Mouse (Mus musculus): ENCODE measurements around the gene Klf7. TPM values are rescaled to one million over a fixed set of nuclear protein-coding genes. Genes with fewer than 3 reads are reported as not detected.

Klf7 gene
- polyA plus RNA-seq, 2 experiments: 1.4 to 3.6 TPM

GRCm38 (mm10) chr1:64035804-64036203, 86.3 kb downstream of the Klf7 start:
- ATAC-seq (ENCODE audit: insufficient read depth): no peak

GRCm38 (mm10) chr1:64035087-64035791, 86.8 kb downstream of the Klf7 start:
- ATAC-seq (ENCODE audit: insufficient read depth): no peak
- no peak overlapping the region for H3K4me3 ChIP-seq (ENCODE audit: insufficient read depth in 1 of 2, low read depth in 2 of 2, low read length in 2 of 2)
- TF ChIP-seq EP300 (IDR thresholded peaks at IDR 0.05; ENCODE audit: low read depth) (no peak), CTCF (IDR thresholded peaks at IDR 0.05; ENCODE audit: low read depth) (no peak)
- no peaks in the 10 kb centered on the region for H3K36me3 ChIP-seq (replicated peaks; ENCODE audit: control insufficient read depth, insufficient read depth, low read depth)
- DNase-seq (ENCODE audit: low read depth in 3 of 3, low spot score in 3 of 3): no peak
- H3K4me2 ChIP-seq (ENCODE audit: low read depth): no peak overlapping the region
- H3K4me1 ChIP-seq (replicated peaks; ENCODE audit: control insufficient read depth in 2 of 2, insufficient read depth in 2 of 2, low read length in 1 of 2): peaks cover 0 to 8% of the 10 kb centered on the region in 2 experiments; a peak in 2 of 4 replicates
- H3K9me3 ChIP-seq (ENCODE audit: control insufficient read depth, low read length): no peaks in the 10 kb centered on the region
- no peak overlapping the region for H3K9ac ChIP-seq (replicated peaks)
- 75% methylated on average over 15 of the region's 15 CpGs for WGBS (ENCODE audit: insufficient replicate concordance)
- no peaks in the 10 kb centered on the region for H3K27me3 ChIP-seq (ENCODE audit: control insufficient read depth, insufficient read depth, low read length)
- no peak overlapping the region for H3K27ac ChIP-seq

More at GRCm38 (mm10) chr1:64035804-64036203, 86.3 kb downstream of the Klf7 start:
- 45% methylated on average over 7 of the region's 7 CpGs for WGBS (ENCODE audit: insufficient replicate concordance)
- DNase-seq (ENCODE audit: low read depth in 3 of 3, low spot score in 3 of 3): no peak
- peaks cover 0 to 12% of the 10 kb centered on the region in 2 experiments; a peak in 2 of 4 replicates for H3K4me1 ChIP-seq (replicated peaks; ENCODE audit: control insufficient read depth in 2 of 2, insufficient read depth in 2 of 2, low read length in 1 of 2)
- no peak for TF ChIP-seq EP300 (IDR thresholded peaks at IDR 0.05; ENCODE audit: low read depth)
- TF ChIP-seq CTCF (IDR thresholded peaks at IDR 0.05; ENCODE audit: low read depth): no peak
- H3K9me3 ChIP-seq (ENCODE audit: control insufficient read depth, low read length): no peaks in the 10 kb centered on the region
- no peak overlapping the region for H3K4me3 ChIP-seq (ENCODE audit: insufficient read depth in 1 of 2, low read depth in 2 of 2, low read length in 2 of 2)
- no peaks in the 10 kb centered on the region for H3K36me3 ChIP-seq (replicated peaks; ENCODE audit: control insufficient read depth, insufficient read depth, low read depth)
- no peaks in the 10 kb centered on the region for H3K27me3 ChIP-seq (ENCODE audit: control insufficient read depth, insufficient read depth, low read length)
- H3K27ac ChIP-seq: no peak overlapping the region
- H3K4me2 ChIP-seq (ENCODE audit: low read depth): no peak overlapping the region
- H3K9ac ChIP-seq (replicated peaks): no peak overlapping the region

- DNase-seq (ENCODE audit: low read depth in 3 of 3, low spot score in 3 of 3) (no peak), ATAC-seq (ENCODE audit: insufficient read depth) (no peak)
- no peak overlapping the region for H3K4me2 ChIP-seq (ENCODE audit: low read depth)
- no peaks in the 10 kb centered on the region for H3K9me3 ChIP-seq (ENCODE audit: control insufficient read depth, low read length)
- peaks cover 0 to 8% of the 10 kb centered on the region in 2 experiments; a peak in 2 of 4 replicates for H3K4me1 ChIP-seq (replicated peaks; ENCODE audit: control insufficient read depth in 2 of 2, insufficient read depth in 2 of 2, low read length in 1 of 2)
- no peaks in the 10 kb centered on the region for H3K36me3 ChIP-seq (replicated peaks; ENCODE audit: control insufficient read depth, insufficient read depth, low read depth)
- no peak overlapping the region for H3K9ac ChIP-seq (replicated peaks)
- no peak overlapping the region for H3K27ac ChIP-seq
- no peak for TF ChIP-seq CTCF (IDR thresholded peaks at IDR 0.05; ENCODE audit: low read depth)
- no peak for TF ChIP-seq EP300 (IDR thresholded peaks at IDR 0.05; ENCODE audit: low read depth)
- no peak overlapping the region for H3K4me3 ChIP-seq (ENCODE audit: insufficient read depth in 1 of 2, low read depth in 2 of 2, low read length in 2 of 2)
- no peaks in the 10 kb centered on the region for H3K27me3 ChIP-seq (ENCODE audit: control insufficient read depth, insufficient read depth, low read length)
- 68% methylated on average over 9 of the region's 9 CpGs for WGBS (ENCODE audit: insufficient replicate concordance)
Measured at GRCm38 (mm10) chr1:64032502-64033231, 89.4 kb downstream of the Klf7 start.

GRCm38 (mm10) chr1:64021986-64022385, 100.1 kb downstream of the Klf7 start:
- TF ChIP-seq EP300 (IDR thresholded peaks at IDR 0.05; ENCODE audit: low read depth): no peak
- no peak for TF ChIP-seq CTCF (IDR thresholded peaks at IDR 0.05; ENCODE audit: low read depth)
- WGBS (ENCODE audit: insufficient replicate concordance): 59% methylated on average over 3 of the region's 3 CpGs
- Histone ChIP-seq H3K4me1 (replicated peaks; ENCODE audit: control insufficient read depth in 2 of 2, insufficient read depth in 2 of 2, low read length in 1 of 2) (peaks cover 0 to 9% of the 10 kb centered on the region in 2 experiments; a peak in 2 of 4 replicates), H3K9me3 (ENCODE audit: control insufficient read depth, low read length) (no peaks in the 10 kb centered on the region), H3K27ac (no peak overlapping the region), H3K4me2 (ENCODE audit: low read depth) (no peak overlapping the region), H3K36me3 (replicated peaks; ENCODE audit: control insufficient read depth, insufficient read depth, low read depth) (no peaks in the 10 kb centered on the region), H3K4me3 (ENCODE audit: insufficient read depth in 1 of 2, low read depth in 2 of 2, low read length in 2 of 2) (no peak overlapping the region), H3K27me3 (ENCODE audit: control insufficient read depth, insufficient read depth, low read length) (no peaks in the 10 kb centered on the region), H3K9ac (replicated peaks) (no peak overlapping the region)
- ATAC-seq (ENCODE audit: insufficient read depth) (no peak), DNase-seq (ENCODE audit: low read depth in 3 of 3, low spot score in 3 of 3) (no peak)

Data from liver, embryonic 14.5 days (tissue).